Mouse (Mus musculus): ENCODE measurements around the gene Fkbpl. TPM values are rescaled to one million over a fixed set of nuclear protein-coding genes. Genes with fewer than 3 reads are reported as not detected.

Fkbpl gene
- polyA plus RNA-seq, 1 experiment from 2014 or later = 16.5 TPM

DNA sequence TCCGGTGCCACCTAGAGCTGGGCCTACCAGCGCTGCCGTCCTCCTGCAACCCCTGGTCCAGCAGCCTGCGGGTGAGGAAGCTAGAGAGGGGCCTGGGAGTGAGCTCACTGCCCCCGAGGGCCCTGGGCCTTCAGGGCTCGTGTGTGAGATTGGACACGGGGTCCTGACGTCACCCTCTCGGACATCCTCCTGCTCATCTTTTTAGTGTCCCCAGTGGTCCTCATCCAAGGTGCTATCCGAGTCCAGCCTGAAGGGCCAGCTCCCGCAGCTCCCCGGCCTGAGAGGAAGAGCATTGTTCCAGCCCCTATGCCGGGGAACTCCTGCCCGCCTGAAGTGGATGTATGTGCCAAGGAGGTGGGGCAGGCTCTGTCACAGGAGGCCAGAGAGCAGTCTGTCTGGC lies 6.2 kb downstream of the Fkbpl start:
- H3K27ac ChIP-seq (ENCODE audit: low read depth, low read length) = no peak overlapping the region
- 92% methylated on average over 14 of the region's 14 CpGs for WGBS
- no peaks in the 10 kb centered on the region for H3K9me3 ChIP-seq (ENCODE audit: control insufficient read depth, low read length)
- no peak overlapping the region for H3K4me2 ChIP-seq (replicated peaks; ENCODE audit: low read depth, low read length)
- H3K4me1 ChIP-seq (ENCODE audit: control insufficient read depth, insufficient read depth, low read length) = peaks cover 16% of the 10 kb centered on the region
- peaks cover 57% of the 10 kb centered on the region for H3K36me3 ChIP-seq (ENCODE audit: control insufficient read depth, insufficient read depth, low read length)
- H3K4me3 ChIP-seq (ENCODE audit: low read length) = no peak overlapping the region
- H3K27me3 ChIP-seq (ENCODE audit: control insufficient read depth, insufficient read depth, low read length) = no peaks in the 10 kb centered on the region
- H3K9ac ChIP-seq (ENCODE audit: low read depth, low read length) = no peak overlapping the region
- ATAC-seq (ENCODE audit: low FRiP score, low TSS enrichment) = no peak

DNA sequence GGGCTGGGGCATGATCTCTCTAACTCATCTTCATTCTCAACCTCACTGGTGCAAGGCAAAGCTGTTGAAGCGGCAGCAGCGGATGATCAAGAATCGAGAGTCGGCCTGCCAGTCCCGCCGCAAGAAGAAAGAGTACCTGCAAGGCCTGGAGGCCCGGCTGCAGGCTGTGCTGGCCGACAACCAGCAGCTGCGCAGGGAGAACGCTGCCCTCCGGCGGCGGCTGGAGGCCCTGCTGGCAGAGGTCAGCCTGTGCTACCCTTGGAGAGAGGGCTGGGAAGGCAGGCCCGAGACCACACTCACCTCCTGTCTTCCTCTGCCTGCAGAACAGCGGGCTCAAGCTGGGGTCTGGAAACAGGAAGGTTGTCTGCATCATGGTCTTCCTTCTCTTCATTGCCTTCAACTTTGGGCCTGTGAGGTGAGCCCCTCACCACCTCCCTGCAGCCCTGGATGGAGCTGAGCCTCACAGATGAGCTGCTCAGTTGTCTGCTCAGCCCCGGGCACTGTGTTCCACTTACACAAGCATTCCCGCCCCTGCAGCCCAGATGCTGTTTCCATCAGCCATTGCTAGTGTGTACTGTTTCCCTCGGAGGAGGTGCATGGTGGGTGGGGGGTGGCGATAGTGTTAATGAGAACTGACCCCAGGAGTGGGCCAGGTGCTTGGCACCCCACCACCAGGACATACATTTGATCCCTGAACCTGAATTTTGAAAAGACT lies 7.1 kb downstream of the Fkbpl start:
- Histone ChIP-seq H3K4me2 (replicated peaks; ENCODE audit: low read depth, low read length) (no peak overlapping the region), H3K27me3 (ENCODE audit: control insufficient read depth, insufficient read depth, low read length) (no peaks in the 10 kb centered on the region), H3K4me3 (ENCODE audit: low read length) (no peak overlapping the region), H3K4me1 (ENCODE audit: control insufficient read depth, insufficient read depth, low read length) (peaks cover 17% of the 10 kb centered on the region), H3K27ac (ENCODE audit: low read depth, low read length) (no peak overlapping the region), H3K9me3 (ENCODE audit: control insufficient read depth, low read length) (no peaks in the 10 kb centered on the region), H3K36me3 (ENCODE audit: control insufficient read depth, insufficient read depth, low read length) (peaks cover 56% of the 10 kb centered on the region), H3K9ac (ENCODE audit: low read depth, low read length) (no peak overlapping the region)
- WGBS = 57% methylated on average over 19 of the region's 19 CpGs
- no peak for ATAC-seq (ENCODE audit: low FRiP score, low TSS enrichment)

DNA sequence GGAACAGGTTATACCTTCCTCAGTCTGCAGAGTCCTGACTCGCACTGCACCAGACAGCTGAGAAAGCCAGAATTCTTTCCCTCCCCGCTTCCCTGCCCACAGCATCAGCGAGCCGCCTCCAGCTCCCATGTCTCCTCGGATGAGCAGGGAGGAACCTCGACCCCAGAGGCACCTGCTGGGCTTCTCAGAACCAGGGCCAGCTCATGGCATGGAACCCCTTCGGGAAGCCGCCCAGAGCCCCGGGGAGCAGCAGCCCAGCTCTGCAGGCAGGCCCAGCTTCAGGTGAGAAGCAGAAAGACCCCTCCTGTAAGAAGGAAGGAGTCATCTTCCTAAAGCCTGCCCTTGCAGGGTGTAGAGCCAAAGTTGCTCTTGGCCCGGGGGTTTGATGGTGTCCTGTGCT lies 8.0 kb downstream of the Fkbpl start:
- Histone ChIP-seq H3K27ac (ENCODE audit: low read depth, low read length) (no peak overlapping the region), H3K9me3 (ENCODE audit: control insufficient read depth, low read length) (no peaks in the 10 kb centered on the region), H3K27me3 (ENCODE audit: control insufficient read depth, insufficient read depth, low read length) (no peaks in the 10 kb centered on the region), H3K9ac (ENCODE audit: low read depth, low read length) (no peak overlapping the region), H3K4me3 (ENCODE audit: low read length) (no peak overlapping the region), H3K4me2 (replicated peaks; ENCODE audit: low read depth, low read length) (no peak overlapping the region), H3K36me3 (ENCODE audit: control insufficient read depth, insufficient read depth, low read length) (peaks cover 56% of the 10 kb centered on the region), H3K4me1 (ENCODE audit: control insufficient read depth, insufficient read depth, low read length) (peaks cover 16% of the 10 kb centered on the region)
- whole genome bisulfite sequencing = 83% methylated on average over 10 of the region's 10 CpGs
- no peak for ATAC-seq (ENCODE audit: low FRiP score, low TSS enrichment)

DNA sequence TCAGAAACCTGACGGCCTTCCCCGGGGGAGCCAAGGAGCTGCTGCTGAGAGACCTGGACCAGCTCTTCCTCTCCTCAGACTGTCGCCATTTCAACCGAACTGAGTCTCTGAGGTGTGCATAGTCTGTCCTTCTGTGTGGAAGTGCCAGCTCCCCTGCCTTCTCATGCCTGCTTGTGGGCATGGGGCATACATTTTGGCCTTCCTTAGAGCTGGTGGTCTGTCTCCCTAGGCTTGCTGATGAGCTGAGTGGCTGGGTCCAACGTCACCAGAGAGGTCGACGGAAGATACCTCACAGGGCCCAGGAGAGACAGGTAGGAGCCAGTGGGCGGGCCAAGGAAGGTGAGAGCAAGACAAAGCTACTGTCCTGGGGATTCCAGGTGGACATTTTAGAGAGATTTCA lies 8.4 kb downstream of the Fkbpl start:
- 96% methylated on average over 8 of the region's 8 CpGs for WGBS

DNA sequence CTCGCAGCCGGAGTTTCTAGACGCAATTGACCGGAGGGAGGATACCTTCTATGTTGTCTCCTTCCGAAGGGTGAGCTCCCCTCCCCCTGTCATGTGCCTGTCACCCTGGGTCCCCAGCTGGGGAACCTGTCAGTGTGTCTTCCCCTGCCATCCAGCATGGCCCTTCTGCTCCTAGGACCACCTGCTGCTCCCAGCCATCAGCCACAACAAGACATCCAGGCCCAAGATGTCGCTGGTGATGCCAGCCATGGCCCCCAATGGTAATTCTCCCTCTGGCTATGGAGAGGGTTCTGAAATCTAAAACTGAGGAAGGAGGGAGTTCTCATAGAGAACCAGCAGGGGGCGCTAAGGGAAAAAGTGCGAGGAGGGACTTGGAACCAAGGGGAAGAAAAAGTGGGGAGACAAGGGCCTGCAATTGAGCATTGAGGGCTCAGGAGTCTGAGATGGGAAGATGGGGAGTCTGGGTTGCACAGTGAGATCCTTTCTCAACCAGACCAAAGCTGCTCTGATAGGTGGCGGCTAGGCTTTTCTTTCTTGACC lies 9.3 kb downstream of the Fkbpl start:
- Histone ChIP-seq H3K9me3 (ENCODE audit: control insufficient read depth, low read length) (no peaks in the 10 kb centered on the region), H3K27me3 (ENCODE audit: control insufficient read depth, insufficient read depth, low read length) (peaks cover 4% of the 10 kb centered on the region; the same call in 1 of the 2 replicates), H3K4me1 (ENCODE audit: control insufficient read depth, insufficient read depth, low read length) (0 out of 2 replicates have a peak, but pooled peaks cover 10% of the 10 kb centered on the region), H3K4me2 (replicated peaks; ENCODE audit: low read depth, low read length) (no peak overlapping the region), H3K9ac (ENCODE audit: low read depth, low read length) (no peak overlapping the region), H3K27ac (ENCODE audit: low read depth, low read length) (no peak overlapping the region), H3K36me3 (ENCODE audit: control insufficient read depth, insufficient read depth, low read length) (peaks cover 55% of the 10 kb centered on the region), H3K4me3 (ENCODE audit: low read length) (no peak overlapping the region)
- ATAC-seq (ENCODE audit: low FRiP score, low TSS enrichment) = no peak
- 66% methylated on average over 9 of the region's 9 CpGs for WGBS

More for the DNA sequence above, 8.4 kb downstream of the Fkbpl start:
- ATAC-seq (ENCODE audit: low FRiP score, low TSS enrichment) = no peak
- Histone ChIP-seq H3K4me1 (ENCODE audit: control insufficient read depth, insufficient read depth, low read length) (peaks cover 12% of the 10 kb centered on the region; the same call in 1 of the 2 replicates), H3K27me3 (ENCODE audit: control insufficient read depth, insufficient read depth, low read length) (no peaks in the 10 kb centered on the region), H3K4me3 (ENCODE audit: low read length) (no peak overlapping the region), H3K27ac (ENCODE audit: low read depth, low read length) (no peak overlapping the region), H3K36me3 (ENCODE audit: control insufficient read depth, insufficient read depth, low read length) (peaks cover 56% of the 10 kb centered on the region), H3K9ac (ENCODE audit: low read depth, low read length) (no peak overlapping the region), H3K9me3 (ENCODE audit: control insufficient read depth, low read length) (no peaks in the 10 kb centered on the region), H3K4me2 (replicated peaks; ENCODE audit: low read depth, low read length) (no peak overlapping the region)

DNA sequence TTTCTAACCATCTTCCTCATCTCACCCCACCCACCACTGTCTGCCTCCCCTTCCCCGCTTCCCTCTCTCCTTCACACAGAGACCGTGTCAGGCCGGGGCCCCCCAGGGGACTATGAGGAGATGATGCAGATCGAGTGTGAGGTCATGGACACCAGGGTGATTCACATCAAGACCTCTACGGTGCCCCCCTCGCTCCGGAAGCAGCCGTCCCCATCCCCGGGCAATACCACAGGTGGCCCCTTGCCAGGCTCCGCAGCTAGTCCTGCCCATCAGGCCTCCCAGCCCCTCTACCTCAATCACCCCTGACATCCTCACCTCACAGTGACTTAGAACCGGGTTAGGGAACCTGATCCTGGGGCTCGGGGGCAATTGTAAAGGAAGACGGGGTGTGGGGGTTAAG lies 9.8 kb downstream of the Fkbpl start:
- H3K36me3 ChIP-seq (ENCODE audit: control insufficient read depth, insufficient read depth, low read length) = peaks cover 50% of the 10 kb centered on the region
- no peak overlapping the region for H3K4me3 ChIP-seq (ENCODE audit: low read length)

GRCm38 (mm10) chr17:34655160-34655559 lies 10.6 kb downstream of the Fkbpl start:
- no peak overlapping the region for H3K4me3 ChIP-seq (ENCODE audit: low read length)
- no peak overlapping the region for H3K9ac ChIP-seq (ENCODE audit: low read depth, low read length)
- H3K9me3 ChIP-seq (ENCODE audit: control insufficient read depth, low read length) = no peaks in the 10 kb centered on the region
- no peak overlapping the region for H3K4me2 ChIP-seq (replicated peaks; ENCODE audit: low read depth, low read length)
- H3K27me3 ChIP-seq (ENCODE audit: control insufficient read depth, insufficient read depth, low read length) = peaks cover 16% of the 10 kb centered on the region
- H3K4me1 ChIP-seq (ENCODE audit: control insufficient read depth, insufficient read depth, low read length) = 0 out of 2 replicates have a peak, but pooled peaks cover 10% of the 10 kb centered on the region
- WGBS = 65% methylated on average over 7 of the region's 7 CpGs
- H3K27ac ChIP-seq (ENCODE audit: low read depth, low read length) = no peak overlapping the region
- 0 out of 2 replicates have a peak, but pooled peaks have one; percentile 2 for ATAC-seq (ENCODE audit: low FRiP score, low TSS enrichment)
- peaks cover 45% of the 10 kb centered on the region for H3K36me3 ChIP-seq (ENCODE audit: control insufficient read depth, insufficient read depth, low read length)

More for the DNA sequence above, 9.8 kb downstream of the Fkbpl start:
- Histone ChIP-seq H3K27ac (ENCODE audit: low read depth, low read length) (no peak overlapping the region), H3K27me3 (ENCODE audit: control insufficient read depth, insufficient read depth, low read length) (peaks cover 10% of the 10 kb centered on the region), H3K9ac (ENCODE audit: low read depth, low read length) (no peak overlapping the region), H3K9me3 (ENCODE audit: control insufficient read depth, low read length) (no peaks in the 10 kb centered on the region), H3K4me2 (replicated peaks; ENCODE audit: low read depth, low read length) (no peak overlapping the region), H3K4me1 (ENCODE audit: control insufficient read depth, insufficient read depth, low read length) (0 out of 2 replicates have a peak, but pooled peaks cover 10% of the 10 kb centered on the region)
- WGBS = 91% methylated on average over 13 of the region's 13 CpGs
- no peak for ATAC-seq (ENCODE audit: low FRiP score, low TSS enrichment)

- H3K9me3 ChIP-seq (ENCODE audit: control insufficient read depth, low read length) = no peaks in the 10 kb centered on the region
- 27% methylated on average over 4 of the region's 4 CpGs for WGBS
- H3K36me3 ChIP-seq (ENCODE audit: control insufficient read depth, insufficient read depth, low read length) = peaks cover 41% of the 10 kb centered on the region
- H3K27ac ChIP-seq (ENCODE audit: low read depth, low read length) = peak overlapping the region; percentile 17; the same call in 1 of the 2 replicates
- H3K27me3 ChIP-seq (ENCODE audit: control insufficient read depth, insufficient read depth, low read length) = peaks cover 20% of the 10 kb centered on the region
- ATAC-seq (ENCODE audit: low FRiP score, low TSS enrichment) = peak; percentile 70
- 0 out of 2 replicates have a peak, but pooled peaks cover 10% of the 10 kb centered on the region for H3K4me1 ChIP-seq (ENCODE audit: control insufficient read depth, insufficient read depth, low read length)
- no peak overlapping the region for H3K4me3 ChIP-seq (ENCODE audit: low read length)
- no peak overlapping the region for H3K4me2 ChIP-seq (replicated peaks; ENCODE audit: low read depth, low read length)
- no peak overlapping the region for H3K9ac ChIP-seq (ENCODE audit: low read depth, low read length)
Measured at GRCm38 (mm10) chr17:34655581-34655991, 11.0 kb downstream of the Fkbpl start.

GRCm38 (mm10) chr17:34656666-34657065 lies 12.1 kb downstream of the Fkbpl start:
- Histone ChIP-seq H3K4me3 (ENCODE audit: low read length) (no peak overlapping the region), H3K9ac (ENCODE audit: low read depth, low read length) (no peak overlapping the region), H3K4me2 (replicated peaks; ENCODE audit: low read depth, low read length) (no peak overlapping the region), H3K27ac (ENCODE audit: low read depth, low read length) (no peak overlapping the region), H3K4me1 (ENCODE audit: control insufficient read depth, insufficient read depth, low read length) (0 out of 2 replicates have a peak, but pooled peaks cover 10% of the 10 kb centered on the region), H3K27me3 (ENCODE audit: control insufficient read depth, insufficient read depth, low read length) (peaks cover 26% of the 10 kb centered on the region), H3K36me3 (ENCODE audit: control insufficient read depth, insufficient read depth, low read length) (peaks cover 31% of the 10 kb centered on the region), H3K9me3 (ENCODE audit: control insufficient read depth, low read length) (no peaks in the 10 kb centered on the region)
- WGBS = 63% methylated on average over 8 of the region's 8 CpGs
- ATAC-seq (ENCODE audit: low FRiP score, low TSS enrichment) = no peak
